Mouse (Mus musculus): Measurements from ENCODE around the gene Rpp14.

DNA sequence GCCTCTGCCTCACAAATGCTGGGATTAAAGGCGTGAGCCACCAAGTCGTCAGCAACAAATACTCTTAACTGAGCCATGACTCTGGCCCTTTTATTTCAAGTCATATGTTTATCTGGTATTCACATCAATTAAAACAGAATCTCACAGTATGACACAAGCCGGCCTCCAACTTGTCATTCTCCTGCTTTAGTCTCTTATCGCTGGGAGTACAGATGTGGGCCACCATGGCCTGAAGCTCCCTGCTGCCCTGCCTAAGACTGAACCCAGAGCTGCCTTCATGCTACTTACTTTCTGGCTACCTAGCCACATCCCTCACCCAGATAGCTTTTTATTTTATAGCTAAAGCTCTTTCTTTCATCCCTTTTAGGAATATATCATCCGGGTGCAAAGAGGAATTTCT, 39.3 kb downstream of the Rpp14 start:
- TF ChIP-seq CTCF (IDR thresholded peaks at IDR 0.05) (no peak), POLR2A (IDR thresholded peaks at IDR 0.05; ENCODE audit: insufficient read depth, low read depth, low read length) (no peak)
